Mouse (Mus musculus) kidney, embryonic 14.5 days (tissue): ENCODE data around the gene Me3. TPM values are rescaled to one million over a fixed set of nuclear protein-coding genes. Genes with fewer than 3 reads are reported as not detected.

Source experiments
- ATAC-seq: fragments of 200-750 bp; cut with Nextera tagmentation; 2 replicates; pipeline ENCODE4 v1.8.0; 2017; ENCODE audit warnings: moderate number of reproducible peaks, mild to moderate bottlenecking, moderate TSS enrichment, moderate library complexity; ENCODE audit not compliant: low FRiP score, low TSS enrichment
- H3K27ac ChIP-seq: fragments of 300-500 bp; sonication (generic); 2 replicates; pipeline ENCODE4 v1.5.1; 2014; ENCODE audit warnings: low read depth, mild to moderate bottlenecking, low read length, moderate library complexity, mixed read lengths
- H3K27me3 ChIP-seq: fragments of 300-500 bp; sonication (generic); 2 replicates; pipeline ENCODE4 v1.6.1; 2014; ENCODE audit warnings: mild to moderate bottlenecking, low read length; ENCODE audit not compliant: control insufficient read depth, insufficient read depth
- H3K36me3 ChIP-seq: fragments of 300-500 bp; sonication (generic); 2 replicates; pipeline ENCODE4 v1.6.1; 2014; ENCODE audit warnings: low read length, mixed read lengths; ENCODE audit not compliant: control insufficient read depth, insufficient read depth
- H3K4me1 ChIP-seq: fragments of 300-500 bp; sonication (generic); 2 replicates; pipeline ENCODE4 v1.6.1; 2014; ENCODE audit warnings: low read length, mixed read lengths; ENCODE audit not compliant: control insufficient read depth, insufficient read depth
- H3K4me2 ChIP-seq: fragments of 300-500 bp; sonication (generic); replicated peaks from 2 replicates; pipeline ENCODE4 v1.6.1; 2014; ENCODE audit warnings: low read depth, mild to moderate bottlenecking, low read length
- H3K4me3 ChIP-seq: fragments of 300-500 bp; sonication (generic); 2 replicates; pipeline ENCODE4 v1.5.1; 2014; ENCODE audit warnings: mild to moderate bottlenecking, low read length
- H3K9ac ChIP-seq: fragments of 300-500 bp; sonication (generic); 2 replicates; pipeline ENCODE4 v1.6.1; 2014; ENCODE audit warnings: low read depth, mild to moderate bottlenecking, low read length, moderate library complexity
- H3K9me3 ChIP-seq: fragments of 300-500 bp; sonication (generic); 2 replicates; pipeline ENCODE4 v1.6.1; 2016; ENCODE audit warnings: low read length; ENCODE audit not compliant: control insufficient read depth
- WGBS: fragments of 180-500 bp; shearing (Covaris S2); extraction: QIAGEN DNeasy Blood & Tissue Kit; methylation state at CpG from one replicate; pipeline ENCODE4 v1.1.7; 2014; 5-methylcytosine and 5-hydroxymethylcytosine counted together
- polyA plus RNA-seq: library from polyadenylated mRNA; unstranded; fragments of >200 nt; fragmentation: Nextera tagmentation; extraction: Ambion mirVana; gene quantifications from 2 replicates; pipeline ENCODE4 v1.2.1, GENCODE M21; 2014

Gene Me3
- polyA plus RNA-seq, 1 experiment from 2014 or later, result 9.9 TPM

DNA sequence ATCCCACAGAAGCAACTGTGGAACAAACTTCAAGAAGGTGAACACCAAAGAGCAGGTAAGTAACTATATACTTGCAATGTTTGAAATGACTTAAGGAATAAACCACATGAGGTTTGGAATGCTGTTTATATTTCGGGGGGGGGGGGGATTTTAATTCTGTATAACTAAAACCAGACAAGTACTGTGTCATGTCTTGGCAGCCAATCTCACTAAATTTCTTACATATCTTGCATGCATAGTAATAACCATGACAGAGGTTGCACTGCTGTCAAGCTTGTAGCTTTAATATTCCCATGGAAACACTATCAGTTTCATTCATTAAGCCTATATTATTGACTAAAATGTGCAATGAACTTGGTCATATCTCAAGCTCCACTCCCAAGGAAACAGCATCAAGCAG is 223.0 kb downstream of the Me3 start:
- no peaks in the 10 kb centered on the region for H3K4me1 ChIP-seq
- no peaks in the 10 kb centered on the region for H3K36me3 ChIP-seq
- no peak overlapping the region for H3K4me3 ChIP-seq
- no peaks in the 10 kb centered on the region for H3K9me3 ChIP-seq
- 86% methylated on average over 1 of the region's 1 CpGs for WGBS
- H3K27me3 ChIP-seq, result no peaks in the 10 kb centered on the region
- no peak overlapping the region for H3K27ac ChIP-seq
- no peak overlapping the region for H3K9ac ChIP-seq
- ATAC-seq, result no peak
- no peak overlapping the region for H3K4me2 ChIP-seq

DNA sequence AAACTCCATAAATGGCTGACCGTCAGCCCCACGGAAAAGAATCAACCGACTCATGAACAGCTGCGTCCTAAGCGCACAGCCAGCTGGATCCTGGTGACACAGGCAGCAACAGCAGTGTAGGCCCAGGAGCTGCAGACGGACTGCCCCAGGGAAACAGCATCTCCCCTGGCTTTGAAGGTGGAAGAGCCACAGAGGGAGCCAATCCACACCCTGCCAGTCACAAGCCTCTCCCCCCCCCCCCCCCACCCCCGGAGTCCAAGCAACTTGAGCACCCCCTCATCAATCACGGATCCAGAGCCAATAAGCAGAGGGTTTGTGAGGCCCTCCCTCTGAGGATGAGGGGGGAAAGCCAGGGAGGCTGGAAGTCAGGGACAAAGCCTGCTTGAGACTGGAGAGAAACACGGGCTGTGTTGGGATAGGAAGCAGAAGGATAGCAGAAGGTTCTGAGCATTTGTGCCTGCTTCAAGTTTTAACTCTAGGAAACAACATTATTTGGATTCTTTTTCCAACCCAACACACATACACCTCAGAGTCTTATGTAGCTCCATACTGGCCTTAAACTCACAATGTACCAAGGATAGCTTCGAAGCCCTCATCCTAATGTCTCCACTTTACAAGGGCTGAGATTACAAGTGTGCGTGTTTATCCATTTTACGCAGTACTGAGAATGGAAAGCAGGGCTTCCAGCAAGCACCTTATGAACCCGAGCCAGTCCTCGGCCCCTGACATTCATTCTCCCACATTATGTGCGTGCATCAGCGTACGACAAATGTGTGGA is 224.4 kb downstream of the Me3 start:
- WGBS, result 50% methylated on average over 17 of the region's 17 CpGs
- no peaks in the 10 kb centered on the region for H3K4me1 ChIP-seq
- H3K4me2 ChIP-seq, result no peak overlapping the region
- H3K27ac ChIP-seq, result no peak overlapping the region
- H3K27me3 ChIP-seq, result no peaks in the 10 kb centered on the region
- H3K4me3 ChIP-seq, result no peak overlapping the region
- no peaks in the 10 kb centered on the region for H3K36me3 ChIP-seq
- no peak overlapping the region for H3K9ac ChIP-seq
- H3K9me3 ChIP-seq, result no peaks in the 10 kb centered on the region
- ATAC-seq, result peak; percentile 77

DNA sequence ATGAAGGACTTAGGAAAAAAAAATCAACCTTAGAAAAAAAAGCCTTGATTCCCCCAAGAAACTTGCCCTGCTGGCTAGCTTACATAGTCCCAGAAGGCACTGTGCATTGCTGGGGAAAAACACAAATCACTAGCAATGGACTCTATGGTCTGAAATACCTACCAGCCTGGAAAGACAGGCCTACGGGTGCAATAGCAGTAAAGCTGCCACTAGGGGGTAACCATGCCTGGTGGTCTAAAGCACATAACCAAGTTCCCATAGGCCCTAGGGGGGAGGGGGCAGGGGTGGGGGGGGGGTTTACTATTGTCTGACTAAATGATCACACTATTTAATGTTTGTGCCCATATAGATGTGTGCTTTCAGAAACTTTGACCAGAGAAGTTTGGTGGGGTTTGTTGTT is 232.6 kb downstream of the Me3 start:
- no peak overlapping the region for H3K4me3 ChIP-seq
- no peak for ATAC-seq
- WGBS, result 83% methylated on average over 1 of the region's 1 CpGs

DNA sequence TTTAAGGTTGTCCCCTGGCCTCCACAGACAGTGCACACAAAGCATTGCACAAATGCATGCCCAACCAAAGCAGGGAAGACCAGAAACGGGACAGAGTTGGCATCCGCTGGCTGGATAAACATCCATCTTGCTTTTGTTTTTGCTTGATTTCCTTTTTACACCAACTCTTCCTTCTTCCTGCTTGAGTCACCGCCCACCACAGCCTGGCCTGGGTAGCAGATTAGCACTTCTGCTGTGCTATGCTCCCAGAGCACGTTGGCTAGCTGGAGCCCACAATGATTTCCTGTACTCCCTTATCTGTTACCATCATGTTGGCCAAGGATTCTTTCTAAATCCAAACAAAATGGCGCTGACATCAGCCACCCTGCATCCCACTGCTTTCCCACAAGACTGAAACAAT is 235.0 kb downstream of the Me3 start:
- ATAC-seq, result no peak
- Histone ChIP-seq H3K4me3 (no peak overlapping the region), H3K4me2 (no peak overlapping the region), H3K9me3 (no peaks in the 10 kb centered on the region), H3K9ac (no peak overlapping the region), H3K4me1 (no peaks in the 10 kb centered on the region), H3K27me3 (no peaks in the 10 kb centered on the region), H3K36me3 (no peaks in the 10 kb centered on the region), H3K27ac (no peak overlapping the region)
- WGBS, result 70% methylated on average over 5 of the region's 5 CpGs

More for the DNA sequence above, 232.6 kb downstream of the Me3 start:
- Histone ChIP-seq H3K36me3 (no peaks in the 10 kb centered on the region), H3K9ac (no peak overlapping the region), H3K4me1 (no peaks in the 10 kb centered on the region), H3K27ac (no peak overlapping the region), H3K27me3 (no peaks in the 10 kb centered on the region), H3K9me3 (no peaks in the 10 kb centered on the region), H3K4me2 (no peak overlapping the region)

DNA sequence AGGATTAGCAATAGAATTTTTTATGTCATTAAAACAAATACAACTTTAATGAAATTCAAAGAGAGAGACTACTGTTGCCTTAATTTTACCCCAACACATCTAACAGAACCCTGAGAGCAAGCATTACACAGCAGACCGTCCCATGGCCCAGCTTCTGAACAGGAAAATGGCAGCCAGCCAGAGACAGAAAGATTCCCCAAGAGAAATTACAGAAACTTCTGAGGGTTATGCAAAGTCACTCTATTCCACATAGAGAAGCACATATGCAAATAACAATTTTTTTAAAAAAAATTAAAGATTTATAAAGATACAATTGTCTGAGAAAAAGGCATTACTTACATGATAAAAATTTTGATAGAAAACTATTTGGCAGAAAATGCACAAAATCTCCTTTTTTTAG is 247.5 kb downstream of the Me3 start:
- WGBS, result 68% methylated on average over 1 of the region's 1 CpGs
- Histone ChIP-seq H3K27me3 (no peaks in the 10 kb centered on the region), H3K9me3 (no peaks in the 10 kb centered on the region), H3K4me3 (no peak overlapping the region), H3K27ac (no peak overlapping the region), H3K9ac (no peak overlapping the region), H3K36me3 (no peaks in the 10 kb centered on the region), H3K4me1 (no peaks in the 10 kb centered on the region), H3K4me2 (no peak overlapping the region)
- no peak for ATAC-seq

DNA sequence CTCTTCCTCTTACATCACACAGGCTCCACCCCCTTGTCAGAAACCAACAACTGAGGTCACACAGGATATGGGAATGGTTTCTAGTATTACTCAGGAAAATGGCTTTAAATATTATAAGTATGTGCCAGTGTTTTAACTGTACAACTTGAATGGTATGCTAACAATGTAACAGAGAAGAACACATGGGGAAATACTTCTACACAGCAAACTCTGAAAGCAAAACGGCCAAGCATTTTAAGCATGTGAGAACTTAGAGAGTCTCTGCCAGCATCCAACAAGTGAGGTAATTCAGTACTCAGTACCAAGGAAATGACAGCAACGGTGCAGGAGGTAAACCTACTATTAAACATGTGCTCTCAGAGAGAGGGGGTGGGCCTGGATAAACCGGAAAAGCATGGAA is 252.4 kb downstream of the Me3 start:
- Histone ChIP-seq H3K27ac (no peak overlapping the region), H3K4me2 (no peak overlapping the region), H3K4me3 (no peak overlapping the region), H3K4me1 (no peaks in the 10 kb centered on the region), H3K27me3 (no peaks in the 10 kb centered on the region), H3K9ac (no peak overlapping the region), H3K9me3 (no peaks in the 10 kb centered on the region), H3K36me3 (no peaks in the 10 kb centered on the region)
- WGBS, result 44% methylated on average over 3 of the region's 3 CpGs
- no peak for ATAC-seq

DNA sequence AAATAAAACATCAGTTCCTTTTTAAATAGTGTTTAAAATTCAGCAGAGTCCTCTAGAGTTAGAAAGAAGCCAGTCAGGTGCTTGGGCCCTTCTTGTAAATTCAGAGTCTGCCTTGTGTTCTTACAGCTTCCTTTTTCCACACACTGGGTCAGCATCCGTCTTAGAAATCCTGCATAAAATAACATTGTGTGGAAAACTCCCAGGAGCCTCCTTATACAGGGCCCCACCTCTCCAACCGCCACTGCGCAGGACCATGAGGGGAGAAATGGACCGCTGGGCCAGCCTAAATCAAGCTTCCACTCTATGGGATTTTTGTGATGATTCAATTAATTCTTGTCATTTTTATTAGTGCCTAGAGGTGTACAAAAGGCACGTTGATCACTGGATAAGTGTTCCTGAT is 259.2 kb downstream of the Me3 start:
- H3K27me3 ChIP-seq, result no peaks in the 10 kb centered on the region
- H3K36me3 ChIP-seq, result no peaks in the 10 kb centered on the region
- H3K9ac ChIP-seq, result no peak overlapping the region
- H3K9me3 ChIP-seq, result no peaks in the 10 kb centered on the region
- no peak overlapping the region for H3K27ac ChIP-seq
- no peak for ATAC-seq
- no peaks in the 10 kb centered on the region for H3K4me1 ChIP-seq
- H3K4me3 ChIP-seq, result no peak overlapping the region
- no peak overlapping the region for H3K4me2 ChIP-seq
- WGBS, result 60% methylated on average over 5 of the region's 5 CpGs

DNA sequence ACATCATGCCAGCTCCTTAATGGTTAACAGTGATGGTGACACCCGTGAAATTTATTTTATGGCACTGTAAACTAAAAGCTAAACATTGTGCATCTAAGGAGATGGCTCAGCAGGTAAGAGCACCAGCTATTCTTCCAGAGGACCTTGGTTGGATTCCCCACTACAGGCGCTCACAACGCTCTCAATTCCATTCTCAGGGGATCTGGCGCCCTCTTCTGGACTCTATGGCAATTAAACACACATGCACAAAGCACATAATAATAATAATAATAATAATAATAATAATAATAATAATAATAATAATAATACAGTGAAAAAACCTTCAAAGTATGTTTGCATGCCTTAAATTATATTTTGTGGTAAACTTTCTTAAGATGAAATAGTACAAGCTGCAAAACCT is 259.7 kb downstream of the Me3 start:
- Histone ChIP-seq H3K9me3 (no peaks in the 10 kb centered on the region), H3K4me1 (no peaks in the 10 kb centered on the region), H3K9ac (no peak overlapping the region), H3K4me2 (no peak overlapping the region), H3K27ac (no peak overlapping the region), H3K4me3 (no peak overlapping the region), H3K36me3 (no peaks in the 10 kb centered on the region), H3K27me3 (no peaks in the 10 kb centered on the region)
- WGBS, result 46% methylated on average over 4 of the region's 4 CpGs
- ATAC-seq, result no peak

DNA sequence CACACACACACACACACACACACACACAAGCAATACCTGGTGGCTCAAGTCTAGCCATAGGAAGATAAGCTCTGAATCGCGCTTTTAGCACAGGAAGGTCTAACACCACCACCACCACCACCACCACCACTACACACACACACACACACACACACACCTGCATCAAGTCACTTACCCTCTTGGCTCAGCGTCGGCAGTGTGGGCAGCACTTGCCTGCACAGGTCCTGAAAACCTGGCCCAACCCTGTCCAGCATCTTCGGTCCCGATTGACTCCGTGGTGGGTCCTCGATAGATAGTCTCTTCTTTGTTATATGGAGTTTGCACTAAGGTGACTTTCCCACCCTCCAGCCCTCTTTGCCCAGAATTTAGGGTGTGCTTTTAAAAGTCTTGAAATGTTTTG is 270.8 kb downstream of the Me3 start:
- no peaks in the 10 kb centered on the region for H3K4me1 ChIP-seq
- WGBS, result 87% methylated on average over 8 of the region's 8 CpGs
- ATAC-seq, result no peak
- H3K9ac ChIP-seq, result no peak overlapping the region
- H3K27ac ChIP-seq, result no peak overlapping the region
- H3K9me3 ChIP-seq, result no peaks in the 10 kb centered on the region
- no peaks in the 10 kb centered on the region for H3K36me3 ChIP-seq
- H3K4me3 ChIP-seq, result no peak overlapping the region
- H3K4me2 ChIP-seq, result peak overlapping the region; percentile 38; the same call in 1 of the 2 replicates
- H3K27me3 ChIP-seq, result no peaks in the 10 kb centered on the region
